Mouse (Mus musculus): ENCODE results near the gene Hsd11b2. TPM values are rescaled to one million over a fixed set of nuclear protein-coding genes. Genes with fewer than 3 reads are reported as not detected.
"Not testable (repeated sequence)": the region's sequence is repeated elsewhere in the genome, so short reads cannot be mapped to it uniquely, and the experiment has no call there.

Hsd11b2 gene
- polyA plus RNA-seq, 2 experiments, result 0.42 to 1.1 TPM

GRCm38 (mm10) chr8:105562863-105563262, 44.3 kb downstream of the Hsd11b2 start:
- TF ChIP-seq EP300 (IDR thresholded peaks at IDR 0.05; ENCODE audit: low read depth) (no peak), CTCF (IDR thresholded peaks at IDR 0.05; ENCODE audit: low read depth) (no peak)
- WGBS (ENCODE audit: insufficient replicate concordance), result 82% methylated on average over 3 of the region's 3 CpGs
- Histone ChIP-seq H3K27me3 (ENCODE audit: control insufficient read depth, insufficient read depth, low read length) (no peaks in the 10 kb centered on the region; the same call in 1 of the 2 replicates), H3K9me3 (ENCODE audit: control insufficient read depth, low read length) (no peaks in the 10 kb centered on the region), H3K4me1 (replicated peaks; ENCODE audit: control insufficient read depth in 2 of 2, insufficient read depth in 2 of 2, low read length in 1 of 2) (peaks cover 14 to 15% of the 10 kb centered on the region in 2 experiments), H3K27ac (no peak overlapping the region), H3K36me3 (replicated peaks; ENCODE audit: control insufficient read depth, insufficient read depth, low read depth) (no peaks in the 10 kb centered on the region; the same call in 1 of the 2 replicates), H3K9ac (replicated peaks) (no peak overlapping the region), H3K4me2 (ENCODE audit: low read depth) (no peak overlapping the region), H3K4me3 (ENCODE audit: insufficient read depth in 1 of 2, low read depth in 2 of 2, low read length in 2 of 2) (no peak overlapping the region)
- DNase-seq (ENCODE audit: low read depth in 3 of 3, low spot score in 3 of 3) (no peak), ATAC-seq (ENCODE audit: insufficient read depth) (no peak)

DNA sequence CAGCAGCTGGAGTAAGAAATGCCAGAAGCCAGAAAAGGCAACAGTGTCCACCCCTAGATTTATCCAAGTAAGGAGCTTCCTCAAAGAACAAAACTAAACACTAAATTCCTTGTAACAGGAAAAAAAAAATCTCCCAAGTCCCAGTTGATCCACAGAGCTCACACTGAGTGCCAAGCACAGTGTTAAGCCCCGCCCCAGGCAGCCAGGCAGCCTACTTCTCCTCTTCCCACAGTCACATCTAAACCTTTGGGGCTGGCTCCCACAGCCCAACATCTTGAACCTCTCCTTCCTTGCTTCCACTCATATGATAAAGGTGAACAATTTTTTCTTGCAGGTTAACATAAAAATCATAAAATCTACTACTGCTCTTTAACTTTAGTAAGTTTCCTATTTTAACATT, 45.3 kb downstream of the Hsd11b2 start:
- Histone ChIP-seq H3K9me3 (ENCODE audit: control insufficient read depth, low read length) (no peaks in the 10 kb centered on the region), H3K36me3 (replicated peaks; ENCODE audit: control insufficient read depth, insufficient read depth, low read depth) (no peaks in the 10 kb centered on the region; the same call in 1 of the 2 replicates), H3K27ac (no peak overlapping the region), H3K4me1 (replicated peaks; ENCODE audit: control insufficient read depth in 2 of 2, insufficient read depth in 2 of 2, low read length in 1 of 2) (peaks cover 14 to 15% of the 10 kb centered on the region in 2 experiments), H3K4me3 (ENCODE audit: insufficient read depth in 1 of 2, low read depth in 2 of 2, low read length in 2 of 2) (no peak overlapping the region), H3K27me3 (ENCODE audit: control insufficient read depth, insufficient read depth, low read length) (no peaks in the 10 kb centered on the region; the same call in 1 of the 2 replicates), H3K4me2 (ENCODE audit: low read depth) (no peak overlapping the region; the same call in 1 of the 2 replicates), H3K9ac (replicated peaks) (no peak overlapping the region)
- TF ChIP-seq EP300 (IDR thresholded peaks at IDR 0.05; ENCODE audit: low read depth) (no peak), CTCF (IDR thresholded peaks at IDR 0.05; ENCODE audit: low read depth) (no peak)
- WGBS (ENCODE audit: insufficient replicate concordance), result 78% methylated on average over 1 of the region's 1 CpGs
- no peak for ATAC-seq (ENCODE audit: insufficient read depth)
- no peak for DNase-seq (ENCODE audit: low read depth in 3 of 3, low spot score in 3 of 3)

GRCm38 (mm10) chr8:105564573-105565229, 46.1 kb downstream of the Hsd11b2 start:
- not testable (repeated sequence) for H3K27me3 ChIP-seq (ENCODE audit: control insufficient read depth, insufficient read depth, low read length); H3K36me3 ChIP-seq (replicated peaks; ENCODE audit: control insufficient read depth, insufficient read depth, low read depth); H3K9me3 ChIP-seq (ENCODE audit: control insufficient read depth, low read length); ATAC-seq (ENCODE audit: insufficient read depth); DNase-seq (ENCODE audit: low read depth in 3 of 3, low spot score in 3 of 3)
- Histone ChIP-seq H3K9ac (replicated peaks) (peak overlapping the region; percentile 87), H3K27ac (peak overlapping the region; percentile 63; the same call in 1 of the 2 replicates), H3K4me3 (ENCODE audit: insufficient read depth in 1 of 2, low read depth in 2 of 2, low read length in 2 of 2) (peak overlapping the region; percentile 70 to 85), H3K4me2 (ENCODE audit: low read depth) (peak overlapping the region; percentile 75), H3K4me1 (replicated peaks; ENCODE audit: control insufficient read depth in 2 of 2, insufficient read depth in 2 of 2, low read length in 1 of 2) (peaks cover 14 to 15% of the 10 kb centered on the region in 2 experiments)
- 28% methylated on average over 9 of the region's 9 CpGs for WGBS (ENCODE audit: insufficient replicate concordance)

DNA sequence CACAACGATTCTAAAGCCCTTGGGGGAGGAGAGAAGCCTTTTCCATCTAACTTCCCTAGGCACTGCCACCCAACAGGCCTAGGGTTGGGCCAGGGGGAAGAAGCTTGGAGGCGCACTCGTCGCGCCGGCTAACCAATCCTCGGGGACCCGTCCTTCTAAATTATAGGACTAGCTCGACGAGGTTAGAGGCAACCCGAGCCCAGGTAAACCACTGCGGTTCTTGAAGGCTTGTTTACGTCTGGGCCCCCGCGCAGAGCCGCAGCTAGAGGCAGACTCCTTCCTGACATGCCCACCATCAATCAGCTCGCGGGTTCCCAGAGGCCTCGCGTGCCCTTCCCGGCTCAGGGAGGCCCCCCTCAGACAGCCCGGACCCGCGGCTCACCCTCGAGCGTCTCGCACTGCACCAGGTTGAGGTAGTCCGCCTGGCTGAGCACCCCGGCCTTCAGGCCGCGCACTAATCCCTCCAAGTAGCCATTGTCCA, 46.9 kb downstream of the Hsd11b2 start:
- Histone ChIP-seq H3K27ac (peak overlapping the region; percentile 63), H3K4me2 (ENCODE audit: low read depth) (peak overlapping the region; percentile 75), H3K4me3 (ENCODE audit: insufficient read depth in 1 of 2, low read depth in 2 of 2, low read length in 2 of 2) (peak overlapping the region; percentile 70 to 85), H3K4me1 (replicated peaks; ENCODE audit: control insufficient read depth in 2 of 2, insufficient read depth in 2 of 2, low read length in 1 of 2) (peaks cover 14 to 15% of the 10 kb centered on the region in 2 experiments), H3K36me3 (replicated peaks; ENCODE audit: control insufficient read depth, insufficient read depth, low read depth) (no peaks in the 10 kb centered on the region; the same call in 1 of the 2 replicates), H3K9me3 (ENCODE audit: control insufficient read depth, low read length) (no peaks in the 10 kb centered on the region), H3K9ac (replicated peaks) (peak overlapping the region; percentile 87), H3K27me3 (ENCODE audit: control insufficient read depth, insufficient read depth, low read length) (no peaks in the 10 kb centered on the region; the same call in 1 of the 2 replicates)
- ATAC-seq (ENCODE audit: insufficient read depth) (peak; percentile 61), DNase-seq (ENCODE audit: low read depth in 3 of 3, low spot score in 3 of 3) (peak in 1 of 3 experiments; percentile 32)
- TF ChIP-seq CTCF (IDR thresholded peaks at IDR 0.05; ENCODE audit: low read depth), result 0 out of 2 replicates have a peak, but pooled peaks have one; percentile 13
- TF ChIP-seq EP300 (IDR thresholded peaks at IDR 0.05; ENCODE audit: low read depth), result no peak
- under 1% methylated on average over 31 of the region's 31 CpGs for WGBS (ENCODE audit: insufficient replicate concordance)

GRCm38 (mm10) chr8:105565952-105566702, 47.6 kb downstream of the Hsd11b2 start, which contains the start of gene Atp6v0d1:
Gene Atp6v0d1, minus strand, starts transcription at chr8:105566047.
- Histone ChIP-seq H3K36me3 (replicated peaks; ENCODE audit: control insufficient read depth, insufficient read depth, low read depth) (no peaks in the 10 kb centered on the region; the same call in 1 of the 2 replicates), H3K4me2 (ENCODE audit: low read depth) (peak within 1 kb of the TSS; percentile 99), H3K4me3 (ENCODE audit: insufficient read depth in 1 of 2, low read depth in 2 of 2, low read length in 2 of 2) (peak within 1 kb of the TSS; percentile 70 to 85), H3K27ac (peak within 1 kb of the TSS; percentile 72), H3K4me1 (replicated peaks; ENCODE audit: control insufficient read depth in 2 of 2, insufficient read depth in 2 of 2, low read length in 1 of 2) (peaks cover 14 to 15% of the 10 kb centered on the region in 2 experiments), H3K9me3 (ENCODE audit: control insufficient read depth, low read length) (no peaks in the 10 kb centered on the region), H3K9ac (replicated peaks) (peak within 1 kb of the TSS; percentile 87), H3K27me3 (ENCODE audit: control insufficient read depth, insufficient read depth, low read length) (no peaks in the 10 kb centered on the region; the same call in 1 of the 2 replicates)
- DNase-seq (ENCODE audit: low read depth in 3 of 3, low spot score in 3 of 3) (peak; percentile 99 to 100 (median 99)), ATAC-seq (ENCODE audit: insufficient read depth) (peak; percentile 98)
- TF ChIP-seq EP300 (IDR thresholded peaks at IDR 0.05; ENCODE audit: low read depth), result no peak
- peak; percentile 98 for TF ChIP-seq CTCF (IDR thresholded peaks at IDR 0.05; ENCODE audit: low read depth)
- WGBS (ENCODE audit: insufficient replicate concordance), result 3% methylated on average over 52 of the region's 53 CpGs

All from liver, embryonic 14.5 days (tissue).